Mouse (Mus musculus) embryonic facial prominence, embryonic 13.5 days (tissue): ENCODE measurements around the gene Fam208b. TPM values are rescaled to one million over a fixed set of nuclear protein-coding genes. Genes with fewer than 3 reads are reported as not detected.

Experiments
- polyA plus RNA-seq: library from polyadenylated mRNA; unstranded; fragments of >200 nt; fragmentation: Nextera tagmentation; extraction: Ambion mirVana; gene quantifications from 2 replicates; pipeline ENCODE4 v1.2.1, GENCODE M21; 2015

Gene Fam208b
- polyA plus RNA-seq, 1 experiment from 2014 or later = 23.4 TPM

Other genes with a start within 250 kb of the Fam208b start
- gene Gdi2, start 73.0 kb downstream of the Fam208b start, polyA plus RNA-seq = 438 and 458 TPM in 2 replicates
- gene Asb13, start 22.9 kb upstream of the Fam208b start, polyA plus RNA-seq = 9.5 and 11.2 TPM in 2 replicates
- 2.6 and 3.3 TPM in 2 replicates for gene Calml3, start 193.2 kb upstream of the Fam208b start, polyA plus RNA-seq
- 4.1 and 4.7 TPM in 2 replicates for gene Calm4, start 226.6 kb upstream of the Fam208b start, polyA plus RNA-seq
- not detected in 2 replicates for gene Calm5, start 243.1 kb upstream of the Fam208b start, polyA plus RNA-seq